Mouse (Mus musculus) cortical plate, adult 2 months (tissue): ENCODE measurements at regions not wholly inside any gene's neighbourhood (a gene's known extent, or its start where the extent isn't known, plus 50 kb on each side); places are given as distances from the start of the nearest gene placed in this dataset.

Experiments used
- H3K27ac ChIP-seq: fragments of 200-500 bp; 2 replicates; pipeline ENCODE4 v1.5.1; 2012; ENCODE audit warnings: low read length, control low read depth, inconsistent platforms; ENCODE audit not compliant: insufficient read depth
- H3K4me1 ChIP-seq: fragments of 200-500 bp; 2 replicates; pipeline ENCODE4 v1.6.1; 2011; ENCODE audit warnings: low read length; ENCODE audit not compliant: control insufficient read depth, insufficient read depth
- H3K4me3 ChIP-seq: fragments of 200-500 bp; 2 replicates; pipeline ENCODE4 v1.5.1; 2011; ENCODE audit warnings: mild to moderate bottlenecking, low read length, control low read depth; ENCODE audit not compliant: insufficient read depth
- CTCF ChIP-seq: fragments of 200-500 bp; IDR thresholded peaks from 2 replicates; pipeline ENCODE4 v1.5.1; 2011; ENCODE audit warnings: mild to moderate bottlenecking, control low read depth, low read length; ENCODE audit not compliant: insufficient read depth; ENCODE audit errors: extremely low read depth
- POLR2A ChIP-seq: fragments of 200-500 bp; IDR thresholded peaks from 2 replicates; pipeline ENCODE4 v1.6.1; 2011; ENCODE audit warnings: mild to moderate bottlenecking, low read length, control low read depth; ENCODE audit not compliant: insufficient read depth; ENCODE audit errors: extremely low read depth

GRCm38 (mm10) chr4:81823566-81823965 lies 381.0 kb upstream of the Mpdz start:
- TF ChIP-seq POLR2A, result no peak
- no peak for TF ChIP-seq CTCF
- Histone ChIP-seq H3K4me1 (no peaks in the 10 kb centered on the region), H3K4me3 (no peak overlapping the region), H3K27ac (no peak overlapping the region)

GRCm38 (mm10) chr4:81789274-81789673 lies 346.7 kb upstream of the Mpdz start:
- H3K27ac ChIP-seq, result no peak overlapping the region
- TF ChIP-seq POLR2A (no peak), CTCF (no peak)
- H3K4me3 ChIP-seq, result no peak overlapping the region
- no peaks in the 10 kb centered on the region for H3K4me1 ChIP-seq

- Histone ChIP-seq H3K4me1 (no peaks in the 10 kb centered on the region), H3K4me3 (no peak overlapping the region), H3K27ac (no peak overlapping the region)
- no peak for TF ChIP-seq CTCF
- TF ChIP-seq POLR2A, result no peak
These were observed 346.0 kb upstream of the Mpdz start for GRCm38 (mm10) chr4:81788636-81789035.

GRCm38 (mm10) chr4:81781971-81782370 lies 339.4 kb upstream of the Mpdz start:
- TF ChIP-seq CTCF, result no peak
- no peak for TF ChIP-seq POLR2A
- Histone ChIP-seq H3K4me1 (no peaks in the 10 kb centered on the region), H3K4me3 (no peak overlapping the region), H3K27ac (no peak overlapping the region)

GRCm38 (mm10) chr4:81766705-81767104 lies 324.1 kb upstream of the Mpdz start:
- H3K4me1 ChIP-seq, result no peaks in the 10 kb centered on the region; the same call in 1 of the 2 replicates
- H3K4me3 ChIP-seq, result no peak overlapping the region

GRCm38 (mm10) chr4:81764026-81764867 lies 321.6 kb upstream of the Mpdz start:
- Histone ChIP-seq H3K27ac (peak overlapping the region; percentile 8; the same call in 1 of the 2 replicates), H3K4me1 (no peaks in the 10 kb centered on the region; the same call in 1 of the 2 replicates), H3K4me3 (no peak overlapping the region)
- TF ChIP-seq CTCF (no peak), POLR2A (no peak)

More at GRCm38 (mm10) chr4:81766705-81767104, 324.1 kb upstream of the Mpdz start:
- no peak for TF ChIP-seq CTCF
- no peak overlapping the region for H3K27ac ChIP-seq

GRCm38 (mm10) chr4:81763311-81764025 lies 320.9 kb upstream of the Mpdz start:
- TF ChIP-seq POLR2A, result no peak
- TF ChIP-seq CTCF, result no peak
- Histone ChIP-seq H3K4me1 (no peaks in the 10 kb centered on the region; the same call in 1 of the 2 replicates), H3K27ac (peak overlapping the region; percentile 8; the same call in 1 of the 2 replicates), H3K4me3 (no peak overlapping the region)

- no peaks in the 10 kb centered on the region; the same call in 1 of the 2 replicates for H3K4me1 ChIP-seq
- 0 out of 2 replicates have a peak overlapping the region, but pooled peaks have one; percentile 45 for H3K27ac ChIP-seq
- no peak overlapping the region for H3K4me3 ChIP-seq
- no peak for TF ChIP-seq CTCF
- no peak for TF ChIP-seq POLR2A
These were observed 320.1 kb upstream of the Mpdz start for GRCm38 (mm10) chr4:81762592-81763229.

- no peak overlapping the region for H3K4me3 ChIP-seq
- TF ChIP-seq POLR2A (no peak), CTCF (no peak)
- no peaks in the 10 kb centered on the region; the same call in 1 of the 2 replicates for H3K4me1 ChIP-seq
- no peak overlapping the region for H3K27ac ChIP-seq
These were observed 315.3 kb upstream of the Mpdz start for GRCm38 (mm10) chr4:81757905-81758304.
